Mouse (Mus musculus): ENCODE data around the gene Exoc3l4.

DNA sequence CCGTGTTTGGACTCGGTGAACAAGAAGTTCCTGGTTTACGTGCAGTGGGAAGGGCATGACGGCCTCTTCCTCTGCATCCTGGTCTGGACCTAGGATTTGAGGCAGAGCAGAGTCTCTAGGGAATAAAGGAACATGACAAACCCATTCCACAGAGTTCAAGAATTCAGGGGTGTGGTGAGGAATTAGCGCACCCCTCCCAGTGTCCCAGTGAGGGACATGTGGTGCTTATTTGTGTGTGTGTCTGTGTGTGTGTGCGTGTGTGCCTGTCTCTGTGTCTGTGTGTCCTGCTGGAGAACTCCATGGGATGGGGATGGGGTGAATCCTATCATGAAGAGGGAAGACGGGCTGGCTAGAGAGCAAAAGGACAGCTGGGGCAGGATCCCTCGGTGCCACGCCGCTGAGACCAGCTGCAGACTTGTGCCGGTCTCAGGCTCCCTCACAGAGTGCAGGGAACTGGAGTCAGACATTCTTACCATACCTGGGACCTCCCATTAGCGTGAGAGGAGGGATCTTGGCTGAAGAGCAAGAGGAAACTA, 38.6 kb downstream of the Exoc3l4 start:
- TF ChIP-seq CTCF (IDR thresholded peaks at IDR 0.05; ENCODE audit: borderline replicate concordance, insufficient read depth, low read depth, low read length) (no peak), POLR2A (IDR thresholded peaks at IDR 0.05; ENCODE audit: borderline replicate concordance, insufficient read depth, low read length) (no peak)

Measured in cerebellum, adult 2 months (tissue).